Mouse (Mus musculus) kidney, adult 2 months (tissue): Measurements from ENCODE around the gene AI467606.

ENCODE experiments used
- CTCF ChIP-seq: fragments of 200-500 bp; conservative IDR thresholded peaks from 2 replicates; pipeline ENCODE4 v1.5.1; 2011; ENCODE audit warnings: low read depth, mild to moderate bottlenecking, control low read depth, low read length, moderate library complexity, mixed read lengths; ENCODE audit not compliant: insufficient read depth, insufficient read length
- POLR2A ChIP-seq: fragments of 200-500 bp; IDR thresholded peaks from one replicate; pipeline ENCODE4 v1.6.1; 2011; ENCODE audit warnings: low read depth, low read length, control low read depth

- TF ChIP-seq CTCF (no peak), POLR2A (no peak)
These were observed 22.6 kb downstream of the AI467606 start for GRCm38 (mm10) chr7:127113614-127114259.
